Mouse (Mus musculus) liver, adult (tissue): ENCODE data around the gene Sh3pxd2a.

Experiments
- GATA4 ChIP-seq: IDR thresholded peaks from 2 replicates; pipeline ENCODE4 v1.6.1; 2014; ENCODE audit warnings: mild to moderate bottlenecking, low read length; ENCODE audit not compliant: insufficient replicate concordance

Gene Sh3pxd2a

GRCm38 (mm10) chr19:47231389-47231788, 232.8 kb downstream of the Sh3pxd2a start:
- TF ChIP-seq GATA4 = no peak

- TF ChIP-seq GATA4 = no peak
Measured at GRCm38 (mm10) chr19:47230682-47231081, 233.5 kb downstream of the Sh3pxd2a start.

GRCm38 (mm10) chr19:47230082-47230481, 234.1 kb downstream of the Sh3pxd2a start:
- no peak for TF ChIP-seq GATA4

GRCm38 (mm10) chr19:47229461-47229860, 234.7 kb downstream of the Sh3pxd2a start:
- no peak for TF ChIP-seq GATA4

- no peak for TF ChIP-seq GATA4
Measured at GRCm38 (mm10) chr19:47228725-47229252, 235.4 kb downstream of the Sh3pxd2a start.

GRCm38 (mm10) chr19:47225791-47226190, 238.4 kb downstream of the Sh3pxd2a start:
- TF ChIP-seq GATA4 = no peak

GRCm38 (mm10) chr19:47224743-47225142, 239.5 kb downstream of the Sh3pxd2a start:
- TF ChIP-seq GATA4 = no peak

GRCm38 (mm10) chr19:47222841-47223557, 241.2 kb downstream of the Sh3pxd2a start:
- no peak for TF ChIP-seq GATA4

- TF ChIP-seq GATA4 = no peak
Measured at GRCm38 (mm10) chr19:47222154-47222840, 241.9 kb downstream of the Sh3pxd2a start.

- no peak for TF ChIP-seq GATA4
Measured at GRCm38 (mm10) chr19:47221500-47222153, 242.6 kb downstream of the Sh3pxd2a start.

- no peak for TF ChIP-seq GATA4
Measured at GRCm38 (mm10) chr19:47221006-47221405, 243.2 kb downstream of the Sh3pxd2a start.

- TF ChIP-seq GATA4 = no peak
Measured at GRCm38 (mm10) chr19:47220232-47220631, 244.0 kb downstream of the Sh3pxd2a start.

GRCm38 (mm10) chr19:47219622-47220021, 244.6 kb downstream of the Sh3pxd2a start:
- TF ChIP-seq GATA4 = no peak

GRCm38 (mm10) chr19:47216766-47217165, 247.4 kb downstream of the Sh3pxd2a start:
- TF ChIP-seq GATA4 = no peak

GRCm38 (mm10) chr19:47213470-47213869, 250.7 kb downstream of the Sh3pxd2a start:
- no peak for TF ChIP-seq GATA4

GRCm38 (mm10) chr19:47212401-47212800, 251.8 kb downstream of the Sh3pxd2a start:
- no peak for TF ChIP-seq GATA4
